In the genomic region with DNA sequence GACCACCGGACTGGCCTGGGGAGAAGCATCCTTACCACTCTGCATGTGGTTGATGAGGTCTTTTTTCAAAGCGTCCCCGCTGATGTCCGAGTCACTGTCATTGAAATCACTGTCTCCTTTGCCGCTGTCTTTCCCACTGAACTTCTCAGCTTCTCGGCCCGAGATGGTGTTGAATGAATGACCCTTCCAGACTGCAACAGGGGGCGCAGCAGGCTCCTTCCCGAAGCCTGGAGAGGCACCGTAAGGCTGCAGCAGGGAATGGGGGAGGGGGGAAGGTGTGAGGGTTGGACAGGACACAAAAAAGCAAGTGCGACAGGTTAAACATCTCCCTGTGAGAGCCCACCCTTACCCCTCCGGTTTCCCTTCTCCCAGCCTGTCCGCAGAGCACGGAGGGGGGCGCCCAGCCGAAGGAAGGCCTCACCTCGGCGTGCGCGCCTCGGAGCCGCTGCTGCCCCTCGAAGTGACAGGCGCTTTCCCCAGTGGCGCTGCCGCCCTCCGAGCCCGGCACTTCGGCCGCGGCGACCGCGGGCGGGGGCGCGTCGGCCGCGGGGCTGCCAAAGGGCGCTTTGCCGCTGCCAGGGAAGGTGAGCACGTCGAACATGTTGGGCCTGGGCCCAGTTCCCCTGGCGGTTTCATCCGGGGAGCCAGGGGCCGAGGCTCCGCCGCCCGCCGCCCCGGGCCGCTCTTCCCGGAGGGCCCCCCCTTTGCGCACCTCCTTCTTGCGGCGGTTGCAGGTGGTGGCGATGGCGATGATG, we compare ENCODE assay signal across 8 mouse cellular contexts. TPM values are rescaled to one million over a fixed set of nuclear protein-coding genes. Genes with fewer than 3 reads are reported as not detected.
DNase-seq lines count a peak whose midpoint lies in the region; ATAC-seq and TF ChIP-seq lines count a peak whose summit lies in the region.

No protein-coding gene starts in this region.

- no peaks in the 10 kb centered on the region for H3K9me3 ChIP-seq in embryonic facial prominence, embryonic 12.5 days
- H3K9me3 ChIP-seq in intestine, embryonic 14.5 days (ENCODE audit: control insufficient read depth, low read length) = no peaks in the 10 kb centered on the region
- no peaks in the 10 kb centered on the region for H3K9me3 ChIP-seq in neural tube, embryonic 15.5 days (replicated peaks)

- WGBS in embryonic facial prominence, embryonic 12.5 days = 2% methylated on average over 55 of the region's 59 CpGs
- WGBS in intestine, embryonic 14.5 days = 3% methylated on average over 43 of the region's 59 CpGs
- WGBS in neural tube, embryonic 15.5 days = under 1% methylated on average over 46 of the region's 59 CpGs

- no peak for ATAC-seq in embryonic facial prominence, embryonic 12.5 days (ENCODE audit: insufficient number of reproducible peaks, insufficient read depth, low FRiP score, low TSS enrichment)
- no peak for ATAC-seq in intestine, embryonic 14.5 days (replicated peaks; ENCODE audit: low FRiP score, low TSS enrichment, low read depth)
- ATAC-seq in neural tube, embryonic 15.5 days (ENCODE audit: low FRiP score) = no peak

- no peak for TF ChIP-seq CTCF in left cerebral cortex, adult 2 months (IDR thresholded peaks at IDR 0.05)

- peak in 1 of 2 experiments; percentile 14 for DNase-seq in left cerebral cortex, adult 2 months (ENCODE audit: extremely low spot score in 1 of 2, low spot score in 2 of 2)
- DNase-seq in left cerebral cortex, adult 8-10 months (ENCODE audit: low spot score in 2 of 2) = no peak
- DNase-seq in intestine, embryonic 14.5 days (ENCODE audit: low spot score) = no peak
- no peak for DNase-seq in natural killer cell, adult 2 months (ENCODE audit: low spot score in 2 of 2)
- no peak for DNase-seq in left cerebral cortex, postnatal 25 days (ENCODE audit: low spot score in 2 of 2)
- no peak for DNase-seq in adrenal gland, adult 2 months

- H3K36me3 ChIP-seq in embryonic facial prominence, embryonic 12.5 days = no peaks in the 10 kb centered on the region
- no peaks in the 10 kb centered on the region for H3K36me3 ChIP-seq in intestine, embryonic 14.5 days (ENCODE audit: control insufficient read depth, insufficient read depth, low read length)
- H3K36me3 ChIP-seq in neural tube, embryonic 15.5 days = no peaks in the 10 kb centered on the region

- peaks cover 72% of the 10 kb centered on the region for H3K27me3 ChIP-seq in embryonic facial prominence, embryonic 12.5 days
- peaks cover 80% of the 10 kb centered on the region for H3K27me3 ChIP-seq in intestine, embryonic 14.5 days (replicated peaks; ENCODE audit: control insufficient read depth, insufficient read depth, low read length)
- peaks cover 17% of the 10 kb centered on the region; the same call in 1 of the 2 replicates for H3K27me3 ChIP-seq in neural tube, embryonic 15.5 days (replicated peaks)

- peak overlapping the region; percentile 52 for H3K4me3 ChIP-seq in left cerebral cortex, adult 2 months
- H3K4me3 ChIP-seq in embryonic facial prominence, embryonic 12.5 days = peak overlapping the region; percentile 34
- peak overlapping the region; percentile 19 for H3K4me3 ChIP-seq in intestine, embryonic 14.5 days (ENCODE audit: low read depth, low read length)
- H3K4me3 ChIP-seq in neural tube, embryonic 15.5 days (replicated peaks) = peak overlapping the region; percentile 60

- H3K4me2 ChIP-seq in embryonic facial prominence, embryonic 12.5 days (replicated peaks) = peak overlapping the region; percentile 48
- peak overlapping the region; percentile 22; the same call in 1 of the 2 replicates for H3K4me2 ChIP-seq in intestine, embryonic 14.5 days (ENCODE audit: low read length)
- peak overlapping the region; percentile 78 for H3K4me2 ChIP-seq in neural tube, embryonic 15.5 days

- 0 out of 2 replicates have a peak overlapping the region, but pooled peaks have one; percentile 38 for H3K9ac ChIP-seq in embryonic facial prominence, embryonic 12.5 days
- H3K9ac ChIP-seq in intestine, embryonic 14.5 days (ENCODE audit: low read length) = no peak overlapping the region
- peak overlapping the region; percentile 75 for H3K9ac ChIP-seq in neural tube, embryonic 15.5 days (replicated peaks)

- H3K27ac ChIP-seq in left cerebral cortex, adult 2 months = no peak overlapping the region
- no peak overlapping the region for H3K27ac ChIP-seq in embryonic facial prominence, embryonic 12.5 days
- no peak overlapping the region for H3K27ac ChIP-seq in intestine, embryonic 14.5 days (ENCODE audit: low read depth)
- H3K27ac ChIP-seq in neural tube, embryonic 15.5 days (replicated peaks) = peak overlapping the region; percentile 83; the same call in 1 of the 2 replicates

- intact Hi-C loops in left cerebral cortex, adult 2 months (cut with DNase I) = loop anchor here (2.0 kb wide), 1 partner anchor 449 kb away; no protein-coding TSS in a partner anchor
- intact Hi-C loops in left cerebral cortex, postnatal 25 days (cut with DNase I) = loop anchor here (1.0 kb wide), 1 partner anchor 446 kb away; no protein-coding TSS in a partner anchor

- H3K4me1 ChIP-seq in embryonic facial prominence, embryonic 12.5 days = peaks cover 33% of the 10 kb centered on the region
- H3K4me1 ChIP-seq in intestine, embryonic 14.5 days (replicated peaks; ENCODE audit: control insufficient read depth, insufficient read depth, low read length) = peaks cover 8% of the 10 kb centered on the region; the same call in 1 of the 2 replicates
- peaks cover 53% of the 10 kb centered on the region for H3K4me1 ChIP-seq in neural tube, embryonic 15.5 days

RNA-seq across cellular contexts. Expression of a gene that starts 2.9 kb away (rescaled TPM):
- 10 to 100 TPM; 57.5 to 64.1 TPM for total RNA-seq in left cerebral cortex, adult 2 months (2021)
- total RNA-seq in left cerebral cortex, adult 8-10 months (2022) = 10 to 100 TPM; 34.6 to 46.7 (median 41.4) TPM
- polyA plus RNA-seq in embryonic facial prominence, embryonic 12.5 days (2016; fragmentation: Nextera tagmentation; extraction: Ambion mirVana) = 6.6 and 8.4 TPM in 2 replicates
- polyA plus RNA-seq in intestine, embryonic 14.5 days (2014; fragmentation: Nextera tagmentation; extraction: Ambion mirVana) = 0.19 and 0.31 TPM in 2 replicates
- polyA plus RNA-seq in neural tube, embryonic 15.5 days (2015; fragmentation: Nextera tagmentation; extraction: Ambion mirVana) = 33.1 and 43.4 TPM in 2 replicates
- total RNA-seq in left cerebral cortex, postnatal 25 days (2021) = 10 to 100 TPM; 64.4 to 69.0 TPM
- total RNA-seq in adrenal gland, adult 2 months (2021) = under 1 TPM in 1 of 2 experiments, not detected in 1; 0.37 TPM
- 0.04 and 0.06 TPM in 2 replicates for polyA plus RNA-seq in adrenal gland, adult 2 months (2012; rRNA removed)

Comparison
In these comparisons a context has a peak if more than half of its experiments do, and no peak if none do; other contexts are left out.
1. H3K4me2 ChIP-seq: peak in every context shown above with its lines; median percentile 78 in neural tube, embryonic 15.5 days; 48 in embryonic facial prominence, embryonic 12.5 days; 22 in intestine, embryonic 14.5 days.
2. RNA of a gene that starts 2.9 kb away (total RNA-seq): 64.4 to 69.0 TPM in left cerebral cortex, postnatal 25 days, 57.5 to 64.1 TPM in left cerebral cortex, adult 2 months and 34.6 to 46.7 TPM in left cerebral cortex, adult 8-10 months; 0.37 TPM in adrenal gland, adult 2 months; every median in the first group is over 10 times any median in the second.
3. Peak in every context shown above with its lines, with median percentiles within 50 percentile points of each other: H3K4me3 ChIP-seq.